Mouse (Mus musculus) testis, adult 2 months (tissue): ENCODE measurements around the gene Snrk.

ENCODE experiments used
- CTCF ChIP-seq: fragments of 200-500 bp; IDR thresholded peaks from 2 replicates; pipeline ENCODE4 v1.5.1; 2012; ENCODE audit warnings: low read depth, mild to moderate bottlenecking, inconsistent platforms, low read length, moderate library complexity; ENCODE audit not compliant: control insufficient read depth, insufficient read depth, insufficient replicate concordance
- POLR2A ChIP-seq: fragments of 200-500 bp; IDR thresholded peaks from 2 replicates; pipeline ENCODE4 v1.6.1; 2012; ENCODE audit warnings: low read depth, mild to moderate bottlenecking, inconsistent platforms, low read length, moderate library complexity; ENCODE audit not compliant: control insufficient read depth

GRCm38 (mm10) chr9:122195042-122195682 is 78.1 kb downstream of the Snrk start:
- no peak for TF ChIP-seq CTCF
- TF ChIP-seq POLR2A = no peak
